Mouse (Mus musculus) embryonic facial prominence, embryonic 14.5 days (tissue): ENCODE results near the gene Fut4. TPM values are rescaled to one million over a fixed set of nuclear protein-coding genes. Genes with fewer than 3 reads are reported as not detected.

ENCODE experiments used
- ATAC-seq: fragments of 200-750 bp; cut with Nextera tagmentation; 2 replicates; pipeline ENCODE4 v1.8.0; 2017; ENCODE audit warnings: low read depth, moderate number of reproducible peaks, moderate TSS enrichment
- DNase-seq: peaks from one replicate; pipeline ENCODE4 v3.0.0-alpha.2; 2015; ENCODE audit warnings: low spot score
- H3K27ac ChIP-seq: fragments of 300-500 bp; sonication (generic); replicated peaks from 2 replicates; pipeline ENCODE4 v1.5.1; 2014; ENCODE audit warnings: low read depth, mild to moderate bottlenecking, low read length, moderate library complexity
- H3K27me3 ChIP-seq: fragments of 300-500 bp; sonication (generic); replicated peaks from 2 replicates; pipeline ENCODE4 v1.6.1; 2014; ENCODE audit warnings: low read length; ENCODE audit not compliant: control insufficient read depth, insufficient read depth
- H3K36me3 ChIP-seq: fragments of 300-500 bp; sonication (generic); 2 replicates; pipeline ENCODE4 v1.6.1; 2014; ENCODE audit warnings: low read length, mixed read lengths; ENCODE audit not compliant: control insufficient read depth, insufficient read depth
- H3K4me1 ChIP-seq: fragments of 300-500 bp; sonication (generic); 2 replicates; pipeline ENCODE4 v1.6.1; 2014; ENCODE audit warnings: antibody characterized with exemption, low read length; ENCODE audit not compliant: control insufficient read depth, insufficient read depth
- H3K4me2 ChIP-seq: fragments of 300-500 bp; sonication (generic); 2 replicates; pipeline ENCODE4 v1.6.1; 2014; ENCODE audit warnings: low read depth, mild to moderate bottlenecking, low read length, moderate library complexity, mixed read lengths
- H3K4me3 ChIP-seq: fragments of 300-500 bp; sonication (generic); 2 replicates; pipeline ENCODE4 v1.5.1; 2014; ENCODE audit warnings: low read depth, mild to moderate bottlenecking, low read length
- H3K9ac ChIP-seq: fragments of 300-500 bp; sonication (generic); 2 replicates; pipeline ENCODE4 v1.6.1; 2014; ENCODE audit warnings: low read depth, mild to moderate bottlenecking, low read length, moderate library complexity, mixed read lengths
- H3K9me3 ChIP-seq: fragments of 300-500 bp; sonication (generic); 2 replicates; pipeline ENCODE4 v1.6.1; 2016; ENCODE audit warnings: low read length; ENCODE audit not compliant: control insufficient read depth
- WGBS: fragments of 180-500 bp; shearing (Covaris S2); extraction: QIAGEN DNeasy Blood & Tissue Kit; methylation state at CpG from one replicate; pipeline ENCODE4 v1.1.7; 2014; 5-methylcytosine and 5-hydroxymethylcytosine counted together
- polyA plus RNA-seq: library from polyadenylated mRNA; unstranded; fragments of >200 nt; fragmentation: Nextera tagmentation; extraction: Ambion mirVana; gene quantifications from 2 replicates; pipeline ENCODE4 v1.2.1, GENCODE M21; 2014

The Fut4 gene
- polyA plus RNA-seq, 1 experiment from 2014 or later: 1.9 TPM

DNA sequence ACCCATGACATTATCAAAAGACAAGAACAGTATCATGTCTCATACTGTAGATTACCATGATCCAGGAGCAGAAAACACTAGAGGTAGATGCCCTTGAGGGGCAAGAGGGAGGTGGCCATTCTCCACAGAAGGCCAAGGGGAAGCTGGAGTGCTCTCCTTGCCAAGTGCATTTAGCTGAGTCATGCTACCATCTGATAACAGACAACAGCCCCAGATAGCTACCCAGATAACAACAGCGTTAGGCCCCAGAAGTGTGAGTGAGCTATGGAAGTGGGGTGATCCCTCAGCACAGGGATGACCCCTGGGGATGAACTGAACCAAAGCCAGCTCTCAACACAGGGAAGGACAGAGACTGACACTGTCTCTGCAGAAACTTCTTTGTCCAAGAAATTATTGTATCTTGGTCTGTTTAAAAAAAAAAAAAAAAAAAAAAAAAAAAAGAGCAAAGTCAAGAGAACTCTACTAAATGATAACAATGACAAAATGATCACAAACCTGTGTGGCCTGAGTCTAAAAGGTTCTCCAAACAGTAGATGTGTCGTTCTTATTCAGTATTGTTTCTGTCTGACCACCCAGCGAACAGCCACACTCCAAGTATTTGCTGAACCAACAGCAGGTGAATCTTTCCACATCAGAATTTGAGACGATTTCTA lies 12.6 kb downstream of the Fut4 start:
- no peaks in the 10 kb centered on the region for H3K27me3 ChIP-seq
- no peak overlapping the region for H3K9ac ChIP-seq
- 87% methylated on average over 4 of the region's 4 CpGs for WGBS
- no peak overlapping the region for H3K27ac ChIP-seq
- no peaks in the 10 kb centered on the region for H3K4me1 ChIP-seq
- DNase-seq (no peak), ATAC-seq (no peak)
- H3K9me3 ChIP-seq: no peaks in the 10 kb centered on the region
- no peak overlapping the region for H3K4me2 ChIP-seq
- no peaks in the 10 kb centered on the region for H3K36me3 ChIP-seq
- no peak overlapping the region for H3K4me3 ChIP-seq

DNA sequence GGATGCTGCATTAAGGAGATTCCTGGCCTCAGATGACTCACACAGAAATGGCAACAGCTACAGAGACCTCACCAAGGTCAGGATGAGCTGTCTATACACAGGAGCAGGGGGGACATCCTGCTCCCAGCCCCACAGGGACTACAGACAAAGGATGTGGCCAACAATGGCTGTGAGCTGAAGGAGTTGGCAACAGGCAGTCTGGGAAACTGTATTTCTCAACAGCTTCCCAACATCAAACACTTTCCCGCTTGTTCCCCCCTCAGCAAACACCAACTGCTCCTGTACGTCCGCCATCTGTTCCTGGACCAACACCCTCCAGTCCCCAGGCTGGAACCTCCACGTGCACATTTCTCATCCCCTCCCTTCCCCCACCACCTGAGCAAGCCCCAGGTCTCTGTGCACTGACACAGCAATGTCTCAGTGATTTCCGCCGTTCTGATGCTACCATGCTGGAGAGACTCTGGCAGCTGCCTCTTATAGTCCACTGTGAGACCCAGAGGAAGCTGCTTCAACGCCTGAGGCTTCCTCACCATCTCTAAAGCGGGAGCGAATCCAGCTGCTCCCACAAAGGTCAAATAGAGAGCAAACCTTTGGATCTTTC lies 21.2 kb downstream of the Fut4 start:
- peak; percentile 67 for ATAC-seq
- H3K4me2 ChIP-seq: no peak overlapping the region
- WGBS: 24% methylated on average over 9 of the region's 9 CpGs

DNA sequence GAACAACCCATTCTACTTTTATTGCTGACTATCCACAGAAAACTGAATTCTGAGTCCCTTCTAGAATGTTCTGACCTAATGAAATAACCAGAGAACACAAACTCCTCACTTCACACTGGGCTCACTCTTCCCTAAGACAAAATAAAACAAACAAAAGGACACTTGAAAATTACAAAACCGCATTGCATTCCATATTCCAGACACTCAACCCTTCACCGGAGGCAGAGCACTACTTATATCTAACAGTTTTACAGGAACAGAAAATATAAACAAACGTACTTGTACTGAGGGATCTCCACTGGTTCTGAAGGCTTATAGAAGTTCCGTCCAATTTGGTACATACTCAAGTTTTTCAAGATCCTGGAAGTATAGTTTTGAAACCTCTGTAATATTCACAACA lies 23.8 kb downstream of the Fut4 start:
- Histone ChIP-seq H3K36me3 (no peaks in the 10 kb centered on the region), H3K27me3 (no peaks in the 10 kb centered on the region), H3K9ac (no peak overlapping the region), H3K4me3 (no peak overlapping the region), H3K9me3 (no peaks in the 10 kb centered on the region), H3K27ac (no peak overlapping the region), H3K4me1 (no peaks in the 10 kb centered on the region), H3K4me2 (no peak overlapping the region)
- DNase-seq: no peak
- no peak for ATAC-seq
- 82% methylated on average over 4 of the region's 4 CpGs for WGBS

More for the DNA sequence above, 21.2 kb downstream of the Fut4 start:
- Histone ChIP-seq H3K9me3 (no peaks in the 10 kb centered on the region), H3K4me3 (no peak overlapping the region), H3K9ac (no peak overlapping the region), H3K27ac (no peak overlapping the region), H3K36me3 (no peaks in the 10 kb centered on the region), H3K27me3 (no peaks in the 10 kb centered on the region), H3K4me1 (no peaks in the 10 kb centered on the region)
- DNase-seq: peak; percentile 46

DNA sequence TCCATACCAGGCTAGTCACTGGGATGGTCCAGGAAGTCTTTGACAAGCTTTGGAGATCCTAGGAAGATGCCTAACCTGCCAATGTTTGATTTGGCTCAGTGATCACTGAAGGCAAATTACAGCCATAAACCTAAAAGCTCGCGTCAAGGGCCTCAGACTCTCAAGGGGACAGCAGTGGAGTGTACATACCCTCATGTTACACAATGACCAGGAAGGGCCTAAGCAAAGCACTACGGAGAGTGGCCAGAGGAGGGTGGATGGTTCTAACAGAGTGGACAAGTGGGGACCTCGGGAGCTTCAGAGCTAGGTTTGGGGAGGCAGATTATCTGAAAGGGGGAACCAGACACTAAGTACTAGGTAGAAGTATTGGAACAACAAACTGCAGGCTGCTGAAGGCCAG lies 25.6 kb downstream of the Fut4 start:
- Histone ChIP-seq H3K4me3 (no peak overlapping the region), H3K36me3 (no peaks in the 10 kb centered on the region), H3K27ac (no peak overlapping the region), H3K27me3 (no peaks in the 10 kb centered on the region), H3K4me1 (no peaks in the 10 kb centered on the region), H3K4me2 (no peak overlapping the region), H3K9me3 (no peaks in the 10 kb centered on the region), H3K9ac (no peak overlapping the region)
- DNase-seq: no peak
- ATAC-seq: no peak
- 93% methylated on average over 4 of the region's 4 CpGs for WGBS

DNA sequence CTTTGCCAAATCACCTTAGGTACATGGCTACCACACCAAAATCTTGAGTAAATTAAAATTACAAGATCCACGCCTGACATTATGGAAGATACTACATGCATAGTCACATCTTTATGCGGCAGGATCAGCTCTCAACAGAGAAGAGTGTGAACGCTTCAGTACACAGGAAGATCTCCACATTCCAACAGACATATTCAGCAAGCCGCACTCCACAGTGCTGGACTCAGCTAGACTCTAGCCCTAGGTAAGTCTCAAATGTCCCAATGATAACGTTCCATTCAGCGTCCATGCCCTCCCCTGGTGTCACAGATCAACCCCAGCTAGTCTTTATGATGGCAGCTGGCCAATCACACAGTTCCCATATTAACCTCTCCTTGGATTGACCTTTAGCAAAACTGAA lies 26.2 kb downstream of the Fut4 start:
- Histone ChIP-seq H3K27me3 (no peaks in the 10 kb centered on the region), H3K9me3 (no peaks in the 10 kb centered on the region), H3K4me3 (no peak overlapping the region), H3K36me3 (no peaks in the 10 kb centered on the region), H3K4me2 (no peak overlapping the region), H3K4me1 (no peaks in the 10 kb centered on the region), H3K27ac (no peak overlapping the region), H3K9ac (no peak overlapping the region)
- DNase-seq (no peak), ATAC-seq (no peak)
- WGBS: 81% methylated on average over 6 of the region's 6 CpGs

DNA sequence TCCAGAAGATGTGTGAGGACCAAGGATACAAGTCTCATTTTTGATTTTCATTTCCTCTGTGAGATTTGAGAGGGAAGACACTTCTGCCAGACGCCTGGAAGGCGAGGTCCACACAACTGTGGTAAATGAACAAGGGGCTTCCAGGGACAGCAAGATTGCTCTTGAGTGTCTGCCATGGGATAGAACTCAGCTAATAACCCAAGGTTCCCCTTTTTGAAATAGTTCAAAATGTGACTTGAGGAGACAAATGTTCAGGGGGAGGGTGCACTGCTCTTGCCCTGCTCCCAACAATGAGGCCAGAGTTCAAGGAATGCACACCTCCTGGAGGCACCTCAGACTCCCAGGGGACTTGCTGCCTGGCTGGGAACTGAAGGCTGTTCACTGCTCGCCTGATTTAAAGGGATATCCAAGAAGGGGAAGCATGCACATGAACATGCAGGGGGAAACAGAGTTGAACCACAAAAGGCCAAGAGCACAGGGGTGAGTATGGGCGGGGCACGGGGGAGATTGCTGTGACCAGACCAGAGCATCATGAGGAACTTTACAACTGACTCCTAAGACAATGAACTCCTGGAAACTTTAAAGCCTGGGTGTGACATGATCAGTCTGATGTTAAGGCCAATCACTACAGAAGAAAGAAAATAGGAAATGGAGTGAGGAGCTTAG lies 27.3 kb downstream of the Fut4 start:
- no peak for ATAC-seq
- H3K4me2 ChIP-seq: no peak overlapping the region
- H3K36me3 ChIP-seq: no peaks in the 10 kb centered on the region
- H3K9ac ChIP-seq: no peak overlapping the region
- DNase-seq: no peak
- H3K9me3 ChIP-seq: no peaks in the 10 kb centered on the region
- no peaks in the 10 kb centered on the region for H3K4me1 ChIP-seq
- no peaks in the 10 kb centered on the region for H3K27me3 ChIP-seq
- WGBS: 72% methylated on average over 5 of the region's 5 CpGs
- no peak overlapping the region for H3K4me3 ChIP-seq
- H3K27ac ChIP-seq: no peak overlapping the region

DNA sequence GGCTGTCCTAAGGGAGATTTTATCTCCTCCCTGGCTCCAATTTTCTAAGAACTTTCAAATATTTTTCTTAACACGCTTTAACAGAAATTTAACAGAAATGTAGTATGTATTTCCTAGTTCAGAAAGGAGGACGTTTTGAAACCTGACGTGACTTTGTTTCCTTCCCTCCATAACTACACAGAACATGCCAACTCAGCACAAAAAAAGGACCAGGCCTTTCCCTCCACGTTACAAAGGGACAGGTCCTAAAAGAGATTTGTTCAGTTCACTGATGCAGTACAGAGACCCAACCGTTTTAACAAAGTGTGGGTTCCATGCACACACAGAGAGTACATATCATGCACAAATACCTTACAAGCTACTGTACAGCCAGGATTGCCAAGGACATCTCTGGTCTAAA lies 30.6 kb downstream of the Fut4 start:
- no peak for ATAC-seq
- Histone ChIP-seq H3K4me1 (no peaks in the 10 kb centered on the region), H3K4me2 (no peak overlapping the region), H3K36me3 (no peaks in the 10 kb centered on the region), H3K27ac (no peak overlapping the region), H3K9ac (no peak overlapping the region), H3K9me3 (no peaks in the 10 kb centered on the region), H3K4me3 (no peak overlapping the region), H3K27me3 (no peaks in the 10 kb centered on the region)
- WGBS: 78% methylated on average over 5 of the region's 5 CpGs
- no peak for DNase-seq

DNA sequence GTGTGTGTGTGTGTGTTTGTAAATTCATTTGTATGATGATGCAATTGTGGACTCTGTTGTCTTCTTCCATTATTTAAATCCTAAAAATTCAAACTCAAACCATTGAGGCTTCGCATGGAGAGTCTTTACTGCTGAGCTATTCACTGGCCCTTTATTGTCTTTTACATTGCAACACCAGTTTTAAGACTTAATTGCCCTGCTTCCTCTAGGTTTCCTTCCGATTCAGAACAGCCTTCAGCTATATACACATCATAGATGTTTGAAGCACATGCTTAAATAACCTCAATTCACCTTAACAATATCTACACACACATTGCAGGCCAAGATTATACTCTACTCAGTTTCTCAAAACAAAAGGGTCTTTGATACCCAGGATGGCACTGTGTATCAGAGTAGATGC lies 31.8 kb downstream of the Fut4 start:
- ATAC-seq: no peak
- DNase-seq: no peak
- H3K9me3 ChIP-seq: no peaks in the 10 kb centered on the region
- no peak overlapping the region for H3K4me2 ChIP-seq
- no peak overlapping the region for H3K9ac ChIP-seq
- WGBS: 46% methylated on average over 2 of the region's 2 CpGs
- no peak overlapping the region for H3K4me3 ChIP-seq
- no peaks in the 10 kb centered on the region for H3K36me3 ChIP-seq
- H3K27me3 ChIP-seq: no peaks in the 10 kb centered on the region
- no peaks in the 10 kb centered on the region for H3K4me1 ChIP-seq
- H3K27ac ChIP-seq: no peak overlapping the region

DNA sequence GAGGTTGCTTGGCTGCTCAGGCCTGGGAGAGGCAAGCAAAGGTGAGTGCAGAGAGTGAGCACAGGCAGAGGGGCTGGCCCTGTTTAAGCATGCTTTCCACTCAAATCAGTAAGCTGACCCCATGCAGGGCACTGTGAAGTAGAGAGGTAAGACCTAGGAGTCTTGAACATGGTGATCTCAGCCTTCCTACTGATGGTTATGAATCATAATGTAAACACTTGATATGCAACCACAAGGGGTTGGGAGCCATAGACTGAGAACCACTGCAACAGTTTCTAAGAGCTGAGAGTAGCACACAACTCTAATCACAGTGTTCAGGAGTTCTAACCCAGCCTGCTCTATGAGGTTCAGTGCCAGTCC lies 33.9 kb downstream of the Fut4 start:
- Histone ChIP-seq H3K27ac (no peak overlapping the region), H3K4me1 (no peaks in the 10 kb centered on the region), H3K9ac (no peak overlapping the region), H3K36me3 (no peaks in the 10 kb centered on the region), H3K4me2 (no peak overlapping the region), H3K27me3 (no peaks in the 10 kb centered on the region), H3K4me3 (no peak overlapping the region), H3K9me3 (no peaks in the 10 kb centered on the region)
- DNase-seq (no peak), ATAC-seq (no peak)
